Mouse (Mus musculus) gastrocnemius, adult 8-10 months (tissue): ENCODE results near the gene Olfr1396. TPM values are rescaled to one million over a fixed set of nuclear protein-coding genes. Genes with fewer than 3 reads are reported as not detected.

ENCODE experiments used
- total RNA-seq, 4 experiments: library from RNA; stranded (reverse); gene quantifications; 2 replicates each; pipeline ENCODE4 v1.2.4; 2022

Olfr1396 gene
- total RNA-seq, 4 experiments from 2014 or later: not detected

Other genes with a start within 250 kb of the Olfr1396 start
- gene Irgm1, start 243.2 kb downstream of the Olfr1396 start, total RNA-seq: 10 to 100 TPM; 12.0 to 13.7 (median 12.9) TPM
- gene Gm5431, start 212.7 kb downstream of the Olfr1396 start, total RNA-seq: under 1 TPM in 3 of 4 experiments, not detected in 1; 0.13 to 0.21 (median 0.17) TPM
- 1 to 10 TPM in 2 of 4 experiments, under 1 TPM in 1, not detected in 1; 0.48 to 1.1 (median 1.1) TPM for gene Psme2b, start 168.7 kb downstream of the Olfr1396 start, total RNA-seq
- gene Olfr56, start 136.0 kb downstream of the Olfr1396 start, total RNA-seq: not detected
- gene 9930111J21Rik1, start 135.5 kb downstream of the Olfr1396 start, total RNA-seq: under 1 TPM; 0.49 to 0.94 (median 0.67) TPM
- under 1 TPM; 0.15 to 0.51 (median 0.20) TPM for gene Gm12185, start 122.6 kb downstream of the Olfr1396 start, total RNA-seq
- gene Tgtp1, start 120.7 kb downstream of the Olfr1396 start, total RNA-seq: 1 to 10 TPM in 1 of 4 experiments, under 1 TPM in 3; 0.68 to 1.2 (median 0.76) TPM
- 1 to 10 TPM in 2 of 4 experiments, under 1 TPM in 2; 0.70 to 1.2 (median 1.0) TPM for gene 9930111J21Rik2, start 63.6 kb downstream of the Olfr1396 start, total RNA-seq
- gene Tgtp2, start 50.7 kb downstream of the Olfr1396 start, total RNA-seq: under 1 TPM in 3 of 4 experiments, not detected in 1; 0.29 to 0.53 (median 0.43) TPM
- 1 to 10 TPM in 2 of 4 experiments, under 1 TPM in 2; 0.58 to 1.1 (median 0.89) TPM for gene Ifi47, start 38.3 kb downstream of the Olfr1396 start, total RNA-seq
- gene Olfr1395, start 27.4 kb upstream of the Olfr1396 start, total RNA-seq: not detected
- gene Olfr1394, start 39.5 kb upstream of the Olfr1396 start, total RNA-seq: not detected
- 1 to 10 TPM in 3 of 4 experiments, under 1 TPM in 1; 0.96 to 2.6 (median 2.0) TPM for gene Btnl9, start 72.3 kb upstream of the Olfr1396 start, total RNA-seq
- gene Zfp62, start 88.4 kb upstream of the Olfr1396 start, total RNA-seq: 10 to 100 TPM; 24.4 to 29.9 (median 26.0) TPM
- 10 to 100 TPM; 39.4 to 56.8 (median 48.4) TPM for gene Mgat1, start 129.3 kb upstream of the Olfr1396 start, total RNA-seq
- gene Olfr1393, start 163.4 kb upstream of the Olfr1396 start, total RNA-seq: not detected
- gene Olfr1392, start 170.4 kb upstream of the Olfr1396 start, total RNA-seq: not detected
- not detected for gene Olfr10, start 189.9 kb upstream of the Olfr1396 start, total RNA-seq
- gene Olfr1391, start 207.9 kb upstream of the Olfr1396 start, total RNA-seq: not detected
- not detected for gene Olfr1390, start 220.3 kb upstream of the Olfr1396 start, total RNA-seq